Mouse (Mus musculus): ENCODE measurements around the gene Btg4.

DNA sequence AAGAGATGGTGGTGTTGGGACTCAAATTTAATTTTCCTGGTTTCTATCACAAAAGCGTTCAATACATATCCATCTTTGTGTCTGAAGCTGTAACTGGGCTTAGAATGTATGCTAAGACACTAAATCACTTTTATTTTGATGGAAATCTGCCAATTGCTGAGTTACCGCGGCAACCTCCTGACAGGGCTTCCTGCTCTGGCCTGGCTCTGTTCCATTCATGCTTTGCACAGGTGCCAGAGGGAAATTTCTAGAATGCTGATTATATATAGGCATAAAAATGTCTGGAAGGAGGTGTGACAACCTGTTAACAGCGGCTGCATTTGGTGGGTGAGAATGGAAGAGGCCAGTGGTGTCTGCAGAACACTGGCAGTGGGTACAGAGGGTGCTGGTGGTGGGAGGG lies 85.8 kb downstream of the Btg4 start:
- TF ChIP-seq CTCF (IDR thresholded peaks at IDR 0.05; ENCODE audit: extremely low read depth, insufficient read depth, low read length) (no peak), POLR2A (IDR thresholded peaks at IDR 0.05; ENCODE audit: extremely low read depth, insufficient read depth, low read length) (no peak)

Data from cortical plate, adult 2 months (tissue).